Mouse (Mus musculus): ENCODE data around the gene Spg21. TPM values are rescaled to one million over a fixed set of nuclear protein-coding genes. Genes with fewer than 3 reads are reported as not detected.

Spg21 gene
- total and polyA plus RNA-seq, 3 experiments: 40.4 to 136 (median 43.4) TPM

DNA sequence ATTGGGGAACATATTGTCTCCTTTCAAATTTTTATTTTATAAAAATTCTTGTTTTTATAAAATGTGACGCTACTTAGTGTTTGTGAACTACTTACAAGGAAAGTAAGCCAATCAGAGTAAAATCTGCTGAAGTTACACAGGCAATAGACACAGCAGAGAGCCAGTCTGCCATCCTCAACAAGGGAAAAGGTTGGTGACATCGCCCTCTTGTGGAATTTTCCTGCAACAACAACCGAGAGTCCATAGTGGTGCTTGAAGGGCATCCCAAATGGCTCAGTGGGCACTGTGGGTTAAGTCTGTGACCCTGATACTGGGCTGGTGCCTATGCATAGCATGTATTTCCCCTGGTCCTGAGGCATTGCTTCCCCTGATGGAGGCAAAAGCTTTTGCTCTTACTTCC lies 28.5 kb upstream of the Spg21 start:
- dilution Hi-C loops (cut with MboI; ENCODE audit: extremely low pct_ligation_motif_present, extremely low pct_unique_long_range_greater_than_20kb, low sequenced_read_pairs): no loop called here
- no peak for TF ChIP-seq ETS1 (conservative IDR thresholded peaks at IDR 0.05; ENCODE audit: low read depth, low read length)
- TF ChIP-seq MYC (IDR thresholded peaks at IDR 0.05; ENCODE audit: low read depth, low read length): no peak
- no peak for TF ChIP-seq UBTF (IDR thresholded peaks at IDR 0.05; ENCODE audit: low read depth, low read length)
- TF ChIP-seq E2F4 (IDR thresholded peaks at IDR 0.05; ENCODE audit: insufficient replicate concordance, low read depth, low read length): no peak
- TF ChIP-seq CTCF (conservative IDR thresholded peaks at IDR 0.05 in 1 of 2, IDR thresholded peaks at IDR 0.05 in 1 of 2; ENCODE audit: low read depth in 2 of 2, low read length in 2 of 2): peak; percentile 89 to 92
- TF ChIP-seq POLR2AphosphoS2 (IDR thresholded peaks at IDR 0.05; ENCODE audit: low read depth, low read length): no peak
- TF ChIP-seq MEF2A (IDR thresholded peaks at IDR 0.05; ENCODE audit: borderline replicate concordance, low read depth, low read length): no peak
- no peak for TF ChIP-seq TBP (conservative IDR thresholded peaks at IDR 0.05; ENCODE audit: low read depth, low read length)
- peak; percentile 83 for TF ChIP-seq RAD21 (IDR thresholded peaks at IDR 0.05; ENCODE audit: low read depth, low read length)
- TF ChIP-seq SMC3 (IDR thresholded peaks at IDR 0.05; ENCODE audit: low read depth, low read length): peak; percentile 81
- no peak for TF ChIP-seq ZKSCAN1 (IDR thresholded peaks at IDR 0.05; ENCODE audit: borderline replicate concordance, low read depth, low read length)
- Histone ChIP-seq H3K27me3 (replicated peaks) (peaks cover 1% of the 10 kb centered on the region), H3K4me1 (ENCODE audit: control insufficient read depth in 1 of 2, insufficient read depth in 2 of 2) (peaks cover 0 to 15% of the 10 kb centered on the region in 2 experiments; a peak in 2 of 4 replicates), H3K9ac (ENCODE audit: insufficient read depth, low read depth) (no peak overlapping the region), H3K36me3 (replicated peaks in 1 of 2; ENCODE audit: control insufficient read depth in 1 of 2, insufficient read depth in 1 of 2, low read length in 1 of 2) (no peaks in the 10 kb centered on the region), H3K27ac (ENCODE audit: insufficient read depth, low read depth) (no peak overlapping the region), H3K4me2 (ENCODE audit: insufficient read depth, low read depth, poor library complexity, severe bottlenecking) (no peak overlapping the region), H3K9me3 (replicated peaks; ENCODE audit: low read length) (peaks cover 3% of the 10 kb centered on the region), H3K79me2 (replicated peaks; ENCODE audit: control insufficient read depth, extremely low read depth, insufficient read depth, poor library complexity, severe bottlenecking) (peaks cover 7% of the 10 kb centered on the region), H3K4me3 (replicated peaks in 1 of 3; ENCODE audit: low read depth in 2 of 3, low read length in 2 of 3, poor library complexity in 1 of 3) (no peak overlapping the region)
- peak; percentile 84 for DNase-seq (ENCODE audit: extremely low read depth)
- in situ Hi-C loops (cut with MboI; ENCODE audit: low pct_ligation_motif_present, low pct_unique_long_range_greater_than_20kb, low sequenced_read_pairs): no loop called here

- dilution Hi-C loops (cut with MboI; ENCODE audit: extremely low pct_ligation_motif_present, extremely low pct_unique_long_range_greater_than_20kb, low sequenced_read_pairs): no loop called here
- no peak overlapping the region for H3K4me3 ChIP-seq (replicated peaks in 1 of 3; ENCODE audit: low read depth in 2 of 3, low read length in 2 of 3, poor library complexity in 1 of 3)
- H3K9ac ChIP-seq (ENCODE audit: insufficient read depth, low read depth): no peak overlapping the region
- no peak overlapping the region for H3K27ac ChIP-seq (ENCODE audit: insufficient read depth, low read depth)
- peaks cover 3 to 14% of the 10 kb centered on the region in 2 experiments for H3K36me3 ChIP-seq (replicated peaks in 1 of 2; ENCODE audit: control insufficient read depth in 1 of 2, insufficient read depth in 1 of 2, low read length in 1 of 2)
- no peak overlapping the region for H3K4me2 ChIP-seq (ENCODE audit: insufficient read depth, low read depth, poor library complexity, severe bottlenecking)
- H3K9me3 ChIP-seq (replicated peaks; ENCODE audit: low read length): peaks cover 3% of the 10 kb centered on the region
- peak; percentile 54; the same call in 1 of the 2 replicates for TF ChIP-seq MAX (IDR thresholded peaks at IDR 0.05; ENCODE audit: low read length)
- TF ChIP-seq RAD21 (IDR thresholded peaks at IDR 0.05; ENCODE audit: low read depth, low read length): peak; percentile 69
- no peak for TF ChIP-seq ZNF384 (IDR thresholded peaks at IDR 0.05; ENCODE audit: low read depth, low read length)
- TF ChIP-seq ZMIZ1 (IDR thresholded peaks at IDR 0.05; ENCODE audit: low read depth, low read length): no peak
- TF ChIP-seq POLR2A (IDR thresholded peaks at IDR 0.05; ENCODE audit: low read depth, low read length): no peak
- TF ChIP-seq IRF4 (IDR thresholded peaks at IDR 0.05; ENCODE audit: low read depth, low read length): no peak
- peak; percentile 71 for TF ChIP-seq MYC (IDR thresholded peaks at IDR 0.05; ENCODE audit: low read depth, low read length)
- no peak for TF ChIP-seq MXI1 (IDR thresholded peaks at IDR 0.05; ENCODE audit: low read depth, low read length)
- no peak for TF ChIP-seq TBP (conservative IDR thresholded peaks at IDR 0.05; ENCODE audit: low read depth, low read length)
- TF ChIP-seq ZC3H11A (IDR thresholded peaks at IDR 0.05; ENCODE audit: low read depth, low read length): peak; percentile 20; the same call in 1 of the 2 replicates
- TF ChIP-seq CTCF (conservative IDR thresholded peaks at IDR 0.05 in 1 of 2, IDR thresholded peaks at IDR 0.05 in 1 of 2; ENCODE audit: low read depth in 2 of 2, low read length in 2 of 2): peak; percentile 65 to 78
- TF ChIP-seq SMC3 (IDR thresholded peaks at IDR 0.05; ENCODE audit: low read depth, low read length): peak; percentile 73
- peaks cover 1% of the 10 kb centered on the region for H3K27me3 ChIP-seq (replicated peaks)
- peaks cover 15% of the 10 kb centered on the region for H3K79me2 ChIP-seq (replicated peaks; ENCODE audit: control insufficient read depth, extremely low read depth, insufficient read depth, poor library complexity, severe bottlenecking)
- H3K4me1 ChIP-seq (ENCODE audit: control insufficient read depth in 1 of 2, insufficient read depth in 2 of 2): peaks cover 0 to 21% of the 10 kb centered on the region in 2 experiments; a peak in 2 of 4 replicates
- in situ Hi-C loops (cut with MboI; ENCODE audit: low pct_ligation_motif_present, low pct_unique_long_range_greater_than_20kb, low sequenced_read_pairs): no loop called here
- peak; percentile 74 for DNase-seq (ENCODE audit: extremely low read depth)
Observed at GRCm38 (mm10) chr9:65434140-65434539, 26.6 kb upstream of the Spg21 start.
